Mouse (Mus musculus) megakaryocyte, embryonic 14.5 days (primary cell): ENCODE measurements around the gene Amdhd1. TPM values are rescaled to one million over a fixed set of nuclear protein-coding genes. Genes with fewer than 3 reads are reported as not detected.

ENCODE experiments used
- H3K27me3 ChIP-seq: replicated peaks from 2 replicates; pipeline ENCODE3; 2012; ENCODE audit warnings: inconsistent platforms
- H3K36me3 ChIP-seq: replicated peaks from 2 replicates; pipeline ENCODE3; 2012; ENCODE audit warnings: low read length, inconsistent platforms, mixed read lengths
- H3K4me1 ChIP-seq: 2 replicates; pipeline ENCODE4 v1.6.1; 2012; ENCODE audit warnings: inconsistent platforms
- H3K4me3 ChIP-seq: replicated peaks from 2 replicates; pipeline ENCODE3; 2012; ENCODE audit warnings: moderate library complexity, mild to moderate bottlenecking, inconsistent platforms
- H3K9me3 ChIP-seq: 2 replicates; pipeline ENCODE4 v1.6.1; 2012; ENCODE audit warnings: inconsistent platforms
- FLI1 ChIP-seq: IDR thresholded peaks from 2 replicates; pipeline ENCODE4 v1.6.1; 2012; ENCODE audit warnings: low read length, inconsistent platforms, mixed read lengths
- GATA1 ChIP-seq: IDR thresholded peaks from 3 replicates; pipeline ENCODE4 v1.6.1; 2012; ENCODE audit warnings: mixed read lengths, low read length, inconsistent platforms, borderline replicate concordance
- polyA plus RNA-seq: library from polyadenylated mRNA; stranded (reverse); fragments of >175 nt; gene quantifications from 2 replicates; pipeline ENCODE4 v1.2.3, GENCODE M21; 2012; ENCODE audit warnings: low replicate concordance; ENCODE audit not compliant: insufficient read depth

Amdhd1 gene
- polyA plus RNA-seq, 1 experiment = not detected

DNA sequence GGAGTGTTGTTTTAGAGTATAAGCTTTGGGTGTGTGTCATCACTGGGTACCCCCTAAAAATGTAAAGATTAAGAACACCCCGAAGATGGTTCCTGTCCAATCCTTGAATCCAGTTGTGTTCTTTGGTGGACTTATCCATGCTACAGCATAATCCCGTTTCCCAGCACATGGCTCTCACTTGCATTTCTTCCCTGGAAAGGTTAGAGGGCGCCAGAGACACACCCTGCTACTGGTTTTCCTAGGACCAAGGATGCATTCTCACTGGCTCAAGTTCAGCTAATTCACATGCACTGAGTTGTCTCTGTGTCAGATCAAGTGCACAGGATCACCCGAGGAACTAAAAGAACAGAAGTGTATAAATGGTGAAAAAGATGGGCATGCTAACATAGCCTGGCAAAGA is 53.2 kb downstream of the Amdhd1 start:
- no peak overlapping the region for H3K4me3 ChIP-seq
- H3K36me3 ChIP-seq = peaks cover 42% of the 10 kb centered on the region
- H3K9me3 ChIP-seq = no peaks in the 10 kb centered on the region
- TF ChIP-seq GATA1 (no peak), FLI1 (no peak)
- H3K4me1 ChIP-seq = peaks cover 15% of the 10 kb centered on the region
- H3K27me3 ChIP-seq = peaks cover 14% of the 10 kb centered on the region

DNA sequence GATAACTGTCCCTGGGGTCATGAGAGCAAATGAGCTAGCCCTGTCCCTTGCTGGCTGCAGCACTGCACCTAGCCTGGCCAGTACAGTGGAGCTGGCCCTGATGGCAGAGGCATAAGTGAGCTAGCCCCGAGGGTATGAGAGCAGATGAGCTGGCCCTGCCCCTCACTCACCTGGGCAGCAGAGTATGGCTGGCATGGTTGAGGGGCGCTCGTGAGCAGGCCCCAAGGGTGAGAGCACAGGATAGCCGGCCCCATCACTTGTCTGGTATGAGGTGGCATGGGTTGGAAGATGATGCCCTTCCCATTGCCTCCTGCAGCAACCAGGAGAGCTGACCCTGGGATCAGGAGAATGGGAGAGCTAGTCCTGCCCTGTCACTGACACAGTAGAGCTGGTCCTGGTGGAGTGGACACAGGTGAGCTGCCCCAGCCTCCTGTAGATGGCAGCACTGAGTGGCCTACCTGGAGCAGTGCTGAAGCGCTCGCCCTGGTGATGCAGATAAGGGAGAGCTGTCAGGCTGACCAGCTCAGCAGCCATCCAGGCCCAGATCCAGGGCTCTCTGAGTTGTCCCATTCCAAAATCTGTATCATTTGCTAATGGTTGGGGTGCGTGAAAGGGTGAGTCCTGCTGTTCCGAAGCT is 54.7 kb downstream of the Amdhd1 start:
- Histone ChIP-seq H3K4me1 (peaks cover 23% of the 10 kb centered on the region), H3K36me3 (peaks cover 56% of the 10 kb centered on the region), H3K9me3 (no peaks in the 10 kb centered on the region), H3K27me3 (peaks cover 11% of the 10 kb centered on the region), H3K4me3 (no peak overlapping the region)
- TF ChIP-seq FLI1 (no peak), GATA1 (no peak)

DNA sequence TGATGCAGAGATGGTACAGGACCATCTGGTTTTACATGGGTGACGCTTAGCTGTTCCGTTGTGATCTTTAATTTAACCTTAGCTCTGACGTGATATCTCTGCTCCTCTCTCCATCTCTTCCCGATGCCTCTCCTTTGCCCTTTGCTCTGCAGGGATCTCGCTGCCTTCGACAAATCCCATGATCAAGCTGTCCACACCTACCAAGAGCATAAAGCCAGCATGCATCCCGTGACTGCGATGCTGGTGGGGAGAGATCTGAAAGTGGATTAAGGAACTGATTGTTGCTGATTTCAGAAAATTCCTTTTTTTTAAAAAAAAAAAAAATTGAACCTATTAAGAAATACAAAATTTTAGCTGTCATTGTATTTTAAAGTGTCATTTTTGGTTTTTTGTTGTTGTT is 55.3 kb downstream of the Amdhd1 start:
- H3K36me3 ChIP-seq = peaks cover 63% of the 10 kb centered on the region
- TF ChIP-seq GATA1 (no peak), FLI1 (no peak)
- H3K4me1 ChIP-seq = peaks cover 23% of the 10 kb centered on the region
- H3K9me3 ChIP-seq = no peaks in the 10 kb centered on the region
- no peak overlapping the region for H3K4me3 ChIP-seq
- peaks cover 9% of the 10 kb centered on the region for H3K27me3 ChIP-seq

Other genes starting within 250 kb of the Amdhd1 start
- 6.0 and 12.6 TPM in 2 replicates for gene Elk3, start 228.9 kb downstream of the Amdhd1 start, polyA plus RNA-seq
- 63.1 and 78.0 TPM in 2 replicates for gene Lta4h, start 86.6 kb downstream of the Amdhd1 start, polyA plus RNA-seq
- gene Hal, start 51.3 kb downstream of the Amdhd1 start, polyA plus RNA-seq = 0.11 TPM in 1 of 2 replicates, not detected in the other
- not detected in 2 replicates for gene Ccdc38, start 599 bp upstream of the Amdhd1 start, polyA plus RNA-seq
- 12.8 and 75.4 TPM in 2 replicates for gene Snrpf, start 49.7 kb upstream of the Amdhd1 start, polyA plus RNA-seq
- gene Ntn4, start 100.6 kb upstream of the Amdhd1 start, polyA plus RNA-seq = 0.22 and 1.6 TPM in 2 replicates